Mouse (Mus musculus) liver, adult 2 months (tissue): ENCODE data around the gene Moap1.

Source experiments
- CTCF ChIP-seq: fragments of 200-500 bp; IDR thresholded peaks from 2 replicates; pipeline ENCODE4 v1.5.1; 2011; ENCODE audit warnings: low read depth, low read length, control low read depth
- POLR2A ChIP-seq: fragments of 200-500 bp; IDR thresholded peaks from 2 replicates; pipeline ENCODE4 v1.6.1; 2011; ENCODE audit warnings: low read length, control low read depth; ENCODE audit not compliant: insufficient read depth; ENCODE audit errors: extremely low read depth

DNA sequence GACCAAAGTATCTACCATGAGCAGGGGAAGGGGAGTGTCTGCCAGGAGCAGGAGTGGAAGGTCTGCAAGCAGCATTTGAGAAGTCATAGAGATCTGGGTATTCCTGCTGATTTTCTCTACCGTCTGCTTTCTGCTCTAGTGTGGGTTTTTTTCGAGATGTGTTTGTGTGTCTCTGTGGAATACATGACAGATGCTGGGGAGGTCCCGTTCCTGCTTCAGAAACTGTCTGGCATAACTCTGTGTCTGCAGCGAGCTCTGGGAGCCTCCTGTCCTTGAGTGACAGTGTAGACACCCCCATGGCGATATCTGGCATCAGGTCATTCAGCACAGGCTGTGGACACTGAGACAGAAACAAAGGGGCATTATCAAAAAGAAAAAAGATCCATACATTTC, 42.1 kb upstream of the Moap1 start:
- TF ChIP-seq CTCF (no peak), POLR2A (no peak)
